Mouse (Mus musculus) cerebellum, postnatal 25 days (tissue): ENCODE measurements at regions not wholly inside any gene's neighbourhood (a gene's known extent, or its start where the extent isn't known, plus 50 kb on each side); places are given as distances from the start of the nearest gene placed in this dataset.

Source experiments
- DNase-seq, 2 experiments: peaks; one replicate each; pipeline ENCODE4 v3.0.0; 2021; ENCODE audit warnings: mixed read lengths in 2 of 2

- DNase-seq: no peak
These were observed 65.7 kb upstream of the Pbx1 start for GRCm38 (mm10) chr1:168497801-168498200.

GRCm38 (mm10) chr1:168495687-168496527, 63.8 kb upstream of the Pbx1 start:
- peak in 1 of 2 experiments; percentile 2 for DNase-seq

- DNase-seq: no peak
These were observed 55.4 kb upstream of the Pbx1 start for GRCm38 (mm10) chr1:168487492-168487891.

- no peak for DNase-seq
These were observed 51.6 kb upstream of the Pbx1 start for GRCm38 (mm10) chr1:168483651-168484050.
